Mouse (Mus musculus): ENCODE measurements at regions not wholly inside any gene's neighbourhood (a gene's known extent, or its start where the extent isn't known, plus 50 kb on each side); places are given as distances from the start of the nearest gene placed in this dataset.
"Not testable (repeated sequence)": the region's sequence is repeated elsewhere in the genome, so short reads cannot be mapped to it uniquely, and the experiment has no call there.

- no peaks in the 10 kb centered on the region for H3K4me1 ChIP-seq
- H3K4me2 ChIP-seq, result no peak overlapping the region
- 65% methylated on average over 1 of the region's 1 CpGs for WGBS
- H3K27ac ChIP-seq (replicated peaks), result no peak overlapping the region
- no peaks in the 10 kb centered on the region for H3K9me3 ChIP-seq (replicated peaks)
- no peak overlapping the region for H3K4me3 ChIP-seq (replicated peaks)
- H3K9ac ChIP-seq (replicated peaks), result no peak overlapping the region
- no peaks in the 10 kb centered on the region for H3K36me3 ChIP-seq
- no peak for ATAC-seq (ENCODE audit: low FRiP score)
- no peaks in the 10 kb centered on the region for H3K27me3 ChIP-seq (replicated peaks)
These were observed 236.8 kb upstream of the Rarb start for GRCm38 (mm10) chr14:17055741-17056140.

GRCm38 (mm10) chr14:17054381-17054780 is 235.4 kb upstream of the Rarb start:
- no peak overlapping the region for H3K4me3 ChIP-seq (replicated peaks)
- no peak overlapping the region for H3K9ac ChIP-seq (replicated peaks)
- no peaks in the 10 kb centered on the region for H3K9me3 ChIP-seq (replicated peaks)
- no peak for ATAC-seq (ENCODE audit: low FRiP score)
- H3K4me2 ChIP-seq, result no peak overlapping the region
- H3K27ac ChIP-seq (replicated peaks), result no peak overlapping the region
- WGBS, result 70% methylated on average over 3 of the region's 3 CpGs
- H3K4me1 ChIP-seq, result no peaks in the 10 kb centered on the region
- H3K27me3 ChIP-seq (replicated peaks), result no peaks in the 10 kb centered on the region
- H3K36me3 ChIP-seq, result no peaks in the 10 kb centered on the region

- Histone ChIP-seq H3K4me1 (no peaks in the 10 kb centered on the region), H3K36me3 (no peaks in the 10 kb centered on the region), H3K27me3 (replicated peaks) (no peaks in the 10 kb centered on the region), H3K4me3 (replicated peaks) (no peak overlapping the region), H3K4me2 (no peak overlapping the region), H3K9me3 (replicated peaks) (no peaks in the 10 kb centered on the region), H3K27ac (replicated peaks) (no peak overlapping the region), H3K9ac (replicated peaks) (no peak overlapping the region)
- no peak for ATAC-seq (ENCODE audit: low FRiP score)
- WGBS, result 84% methylated on average over 2 of the region's 2 CpGs
These were observed 227.9 kb upstream of the Rarb start for GRCm38 (mm10) chr14:17046808-17047207.

GRCm38 (mm10) chr14:17045426-17046132 is 226.6 kb upstream of the Rarb start:
- Histone ChIP-seq H3K9me3 (replicated peaks) (no peaks in the 10 kb centered on the region), H3K9ac (replicated peaks) (no peak overlapping the region), H3K27me3 (replicated peaks) (no peaks in the 10 kb centered on the region), H3K27ac (replicated peaks) (no peak overlapping the region), H3K4me3 (replicated peaks) (no peak overlapping the region), H3K4me2 (no peak overlapping the region), H3K4me1 (no peaks in the 10 kb centered on the region), H3K36me3 (no peaks in the 10 kb centered on the region)
- ATAC-seq (ENCODE audit: low FRiP score), result peak; percentile 47; the same call in 1 of the 2 replicates
- 36% methylated on average over 8 of the region's 8 CpGs for WGBS

GRCm38 (mm10) chr14:17020603-17021356 is 201.8 kb upstream of the Rarb start:
- ATAC-seq (ENCODE audit: low FRiP score), result peak; percentile 75; the same call in 1 of the 2 replicates
- H3K9ac ChIP-seq (replicated peaks), result no peak overlapping the region
- no peak overlapping the region for H3K27ac ChIP-seq (replicated peaks)
- WGBS, result 17% methylated on average over 4 of the region's 4 CpGs
- H3K4me3 ChIP-seq (replicated peaks), result no peak overlapping the region
- H3K36me3 ChIP-seq, result no peaks in the 10 kb centered on the region
- no peak overlapping the region for H3K4me2 ChIP-seq
- H3K9me3 ChIP-seq (replicated peaks), result no peaks in the 10 kb centered on the region
- no peaks in the 10 kb centered on the region for H3K27me3 ChIP-seq (replicated peaks)
- 0 out of 2 replicates have a peak, but pooled peaks cover 3% of the 10 kb centered on the region for H3K4me1 ChIP-seq

GRCm38 (mm10) chr14:17012931-17013330 is 194.0 kb upstream of the Rarb start:
- no peaks in the 10 kb centered on the region for H3K9me3 ChIP-seq (replicated peaks)
- H3K4me3 ChIP-seq (replicated peaks), result no peak overlapping the region
- H3K4me2 ChIP-seq, result no peak overlapping the region
- no peak overlapping the region for H3K27ac ChIP-seq (replicated peaks)
- no peak overlapping the region for H3K9ac ChIP-seq (replicated peaks)
- no peak for ATAC-seq (ENCODE audit: low FRiP score)
- no peaks in the 10 kb centered on the region for H3K4me1 ChIP-seq
- H3K27me3 ChIP-seq (replicated peaks), result no peaks in the 10 kb centered on the region
- WGBS, result 76% methylated on average over 1 of the region's 1 CpGs
- H3K36me3 ChIP-seq, result no peaks in the 10 kb centered on the region

DNA sequence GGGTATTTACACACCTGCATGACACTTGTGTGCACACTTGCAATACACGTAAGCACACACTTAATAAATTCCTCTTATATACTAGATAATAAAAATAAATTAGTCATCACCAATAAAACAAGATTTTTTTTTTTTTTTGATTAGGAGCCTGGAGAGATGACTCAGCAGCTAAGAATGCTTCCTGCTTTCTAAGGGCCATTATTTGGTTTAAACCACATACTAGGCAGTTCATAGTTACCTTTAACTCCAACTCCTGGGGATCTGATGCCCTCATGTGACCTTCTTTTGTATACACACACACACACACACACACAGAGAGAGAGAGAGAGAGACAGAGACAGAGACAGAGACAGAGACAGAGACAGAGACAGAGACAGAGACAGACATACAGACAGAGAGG is 193.2 kb upstream of the Rarb start:
- no peak overlapping the region for H3K4me3 ChIP-seq (replicated peaks)
- no peak overlapping the region for H3K9ac ChIP-seq (replicated peaks)
- no peak overlapping the region for H3K4me2 ChIP-seq
- no peaks in the 10 kb centered on the region for H3K4me1 ChIP-seq
- ATAC-seq (ENCODE audit: low FRiP score), result no peak
- H3K36me3 ChIP-seq, result no peaks in the 10 kb centered on the region
- H3K9me3 ChIP-seq (replicated peaks), result no peaks in the 10 kb centered on the region
- WGBS, result 88% methylated on average over 1 of the region's 1 CpGs
- no peak overlapping the region for H3K27ac ChIP-seq (replicated peaks)
- H3K27me3 ChIP-seq (replicated peaks), result no peaks in the 10 kb centered on the region

GRCm38 (mm10) chr14:17005194-17006018 is 186.4 kb upstream of the Rarb start:
- no peak overlapping the region for H3K9ac ChIP-seq (replicated peaks)
- H3K36me3 ChIP-seq, result no peaks in the 10 kb centered on the region
- no peaks in the 10 kb centered on the region for H3K4me1 ChIP-seq
- H3K4me3 ChIP-seq (replicated peaks), result no peak overlapping the region
- WGBS, result 84% methylated on average over 8 of the region's 8 CpGs
- H3K4me2 ChIP-seq, result no peak overlapping the region
- ATAC-seq (ENCODE audit: low FRiP score), result no peak
- no peaks in the 10 kb centered on the region for H3K9me3 ChIP-seq (replicated peaks)
- H3K27ac ChIP-seq (replicated peaks), result no peak overlapping the region
- no peaks in the 10 kb centered on the region for H3K27me3 ChIP-seq (replicated peaks)

DNA sequence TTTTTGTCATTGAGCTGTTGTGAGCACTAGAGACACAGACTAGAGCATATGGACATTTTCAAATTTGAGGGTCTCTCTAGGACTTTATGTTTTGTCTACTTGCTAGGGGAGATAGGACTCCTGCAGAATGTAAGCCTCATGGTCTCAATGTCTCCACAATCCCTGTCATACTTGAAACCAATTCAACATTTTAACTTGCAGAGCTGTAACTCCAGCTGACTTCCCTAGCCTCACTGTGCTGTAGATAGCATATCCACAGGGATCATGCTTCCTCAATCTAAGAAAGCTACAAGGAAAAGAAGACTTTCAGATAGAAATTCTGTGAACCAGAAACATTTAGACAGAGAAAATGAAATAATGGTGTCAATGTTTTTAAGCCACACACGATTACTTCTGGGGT is 185.8 kb upstream of the Rarb start:
- no peaks in the 10 kb centered on the region for H3K9me3 ChIP-seq (replicated peaks)
- no peaks in the 10 kb centered on the region for H3K4me1 ChIP-seq
- H3K9ac ChIP-seq (replicated peaks), result no peak overlapping the region
- no peaks in the 10 kb centered on the region for H3K36me3 ChIP-seq
- 82% methylated on average over 1 of the region's 1 CpGs for WGBS
- no peak overlapping the region for H3K4me2 ChIP-seq
- ATAC-seq (ENCODE audit: low FRiP score), result no peak
- no peaks in the 10 kb centered on the region for H3K27me3 ChIP-seq (replicated peaks)
- H3K27ac ChIP-seq (replicated peaks), result no peak overlapping the region
- no peak overlapping the region for H3K4me3 ChIP-seq (replicated peaks)

DNA sequence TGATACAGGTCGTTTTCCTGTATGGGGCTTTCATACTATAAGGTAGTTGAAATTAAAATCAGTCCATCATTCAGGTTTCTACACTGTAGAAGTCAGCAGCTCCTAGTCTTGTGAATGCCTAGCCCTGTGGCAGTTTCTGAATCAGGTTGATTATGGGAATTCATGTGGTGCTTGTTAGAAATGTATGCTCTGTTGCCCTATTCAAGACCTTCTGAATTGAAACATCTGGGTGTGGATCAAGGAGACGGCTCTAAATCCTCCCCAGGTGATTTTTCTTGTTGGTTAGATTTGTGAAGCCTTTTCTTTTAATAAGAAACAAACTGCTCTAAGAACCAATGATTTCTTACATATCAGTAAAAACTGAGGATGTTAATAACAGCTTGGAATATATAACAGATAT is 177.8 kb upstream of the Rarb start:
- no peak overlapping the region for H3K4me3 ChIP-seq (replicated peaks)
- H3K9me3 ChIP-seq (replicated peaks), result no peaks in the 10 kb centered on the region
- 71% methylated on average over 2 of the region's 2 CpGs for WGBS
- no peak overlapping the region for H3K27ac ChIP-seq (replicated peaks)
- ATAC-seq (ENCODE audit: low FRiP score), result no peak
- no peaks in the 10 kb centered on the region for H3K36me3 ChIP-seq
- no peaks in the 10 kb centered on the region for H3K27me3 ChIP-seq (replicated peaks)
- H3K4me1 ChIP-seq, result no peaks in the 10 kb centered on the region
- no peak overlapping the region for H3K9ac ChIP-seq (replicated peaks)
- H3K4me2 ChIP-seq, result no peak overlapping the region

GRCm38 (mm10) chr14:16970911-16971310 is 152.0 kb upstream of the Rarb start:
- not testable (repeated sequence) for H3K9me3 ChIP-seq (replicated peaks); H3K4me1 ChIP-seq; ATAC-seq (ENCODE audit: low FRiP score); H3K4me3 ChIP-seq (replicated peaks); H3K36me3 ChIP-seq; H3K4me2 ChIP-seq; H3K27me3 ChIP-seq (replicated peaks); H3K9ac ChIP-seq (replicated peaks); H3K27ac ChIP-seq (replicated peaks)
- 75% methylated on average over 2 of the region's 2 CpGs for WGBS

All from neural tube, embryonic 15.5 days (tissue).